Mouse (Mus musculus): ENCODE results near the gene Fbxl13. TPM values are rescaled to one million over a fixed set of nuclear protein-coding genes. Genes with fewer than 3 reads are reported as not detected.

Fbxl13 gene
- polyA plus RNA-seq, 1 experiment from 2014 or later: 0.46 TPM

- DNase-seq (ENCODE audit: low spot score): no peak
- Histone ChIP-seq H3K4me2 (ENCODE audit: low read length) (no peak overlapping the region), H3K4me3 (replicated peaks; ENCODE audit: low read depth, low read length) (no peak overlapping the region), H3K36me3 (ENCODE audit: insufficient read depth, low read length) (no peaks in the 10 kb centered on the region), H3K9me3 (replicated peaks; ENCODE audit: low read length) (no peaks in the 10 kb centered on the region), H3K4me1 (replicated peaks; ENCODE audit: insufficient read depth, low read length) (no peaks in the 10 kb centered on the region; the same call in 1 of the 2 replicates), H3K27ac (no peak overlapping the region), H3K9ac (ENCODE audit: low read depth, low read length) (no peak overlapping the region), H3K27me3 (ENCODE audit: insufficient read depth, low read length) (no peaks in the 10 kb centered on the region)
- ATAC-seq (replicated peaks; ENCODE audit: low FRiP score, low read depth): no peak
- WGBS: 67% methylated on average over 3 of the region's 3 CpGs
- TF ChIP-seq CTCF (IDR thresholded peaks at IDR 0.05; ENCODE audit: low read depth): no peak
These were observed 148.6 kb downstream of the Fbxl13 start for GRCm38 (mm10) chr5:21496881-21497280.

DNA sequence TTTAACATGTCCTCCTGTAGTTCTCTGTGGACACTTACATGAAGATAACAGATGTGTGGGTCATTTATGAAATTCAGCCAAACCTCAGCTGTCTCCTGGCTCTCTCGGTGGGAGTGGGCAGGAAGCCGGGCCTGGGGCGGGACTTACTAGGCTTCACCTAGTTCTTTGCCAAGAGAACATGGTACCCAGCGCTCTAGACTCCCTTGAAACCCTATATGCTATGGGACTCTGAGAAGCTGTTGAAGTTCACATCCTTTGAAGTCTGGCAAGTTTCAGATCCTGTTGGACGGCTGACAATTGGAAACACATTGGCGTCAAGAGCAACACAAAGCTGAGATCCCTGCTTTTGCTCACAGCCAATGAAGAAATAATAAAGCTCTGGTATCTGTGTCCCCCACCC is 149.1 kb downstream of the Fbxl13 start:
- DNase-seq (ENCODE audit: low spot score) (no peak), ATAC-seq (replicated peaks; ENCODE audit: low FRiP score, low read depth) (no peak)
- WGBS: 61% methylated on average over 6 of the region's 6 CpGs
- Histone ChIP-seq H3K27me3 (ENCODE audit: insufficient read depth, low read length) (no peaks in the 10 kb centered on the region), H3K4me1 (replicated peaks; ENCODE audit: insufficient read depth, low read length) (no peaks in the 10 kb centered on the region; the same call in 1 of the 2 replicates), H3K4me3 (replicated peaks; ENCODE audit: low read depth, low read length) (no peak overlapping the region), H3K9me3 (replicated peaks; ENCODE audit: low read length) (no peaks in the 10 kb centered on the region), H3K9ac (ENCODE audit: low read depth, low read length) (no peak overlapping the region), H3K36me3 (ENCODE audit: insufficient read depth, low read length) (no peaks in the 10 kb centered on the region), H3K27ac (no peak overlapping the region), H3K4me2 (ENCODE audit: low read length) (no peak overlapping the region)
- TF ChIP-seq CTCF (IDR thresholded peaks at IDR 0.05; ENCODE audit: low read depth): no peak

GRCm38 (mm10) chr5:21494781-21495180 is 150.7 kb downstream of the Fbxl13 start:
- no peak for TF ChIP-seq CTCF (IDR thresholded peaks at IDR 0.05; ENCODE audit: low read depth)
- WGBS: 62% methylated on average over 3 of the region's 3 CpGs

GRCm38 (mm10) chr5:21493294-21493999 is 152.0 kb downstream of the Fbxl13 start:
- H3K36me3 ChIP-seq (ENCODE audit: insufficient read depth, low read length): no peaks in the 10 kb centered on the region
- H3K9ac ChIP-seq (ENCODE audit: low read depth, low read length): no peak overlapping the region
- WGBS: 87% methylated on average over 8 of the region's 8 CpGs
- DNase-seq (ENCODE audit: low spot score) (no peak), ATAC-seq (replicated peaks; ENCODE audit: low FRiP score, low read depth) (no peak)
- H3K27ac ChIP-seq: no peak overlapping the region
- no peak overlapping the region for H3K4me2 ChIP-seq (ENCODE audit: low read length)
- no peaks in the 10 kb centered on the region for H3K9me3 ChIP-seq (replicated peaks; ENCODE audit: low read length)
- TF ChIP-seq CTCF (IDR thresholded peaks at IDR 0.05; ENCODE audit: low read depth): no peak
- H3K27me3 ChIP-seq (ENCODE audit: insufficient read depth, low read length): no peaks in the 10 kb centered on the region
- H3K4me3 ChIP-seq (replicated peaks; ENCODE audit: low read depth, low read length): no peak overlapping the region
- H3K4me1 ChIP-seq (replicated peaks; ENCODE audit: insufficient read depth, low read length): no peaks in the 10 kb centered on the region

More at GRCm38 (mm10) chr5:21494781-21495180, 150.7 kb downstream of the Fbxl13 start:
- Histone ChIP-seq H3K4me2 (ENCODE audit: low read length) (no peak overlapping the region), H3K36me3 (ENCODE audit: insufficient read depth, low read length) (no peaks in the 10 kb centered on the region), H3K4me1 (replicated peaks; ENCODE audit: insufficient read depth, low read length) (no peaks in the 10 kb centered on the region), H3K9ac (ENCODE audit: low read depth, low read length) (no peak overlapping the region), H3K27ac (no peak overlapping the region), H3K27me3 (ENCODE audit: insufficient read depth, low read length) (no peaks in the 10 kb centered on the region), H3K4me3 (replicated peaks; ENCODE audit: low read depth, low read length) (no peak overlapping the region), H3K9me3 (replicated peaks; ENCODE audit: low read length) (no peaks in the 10 kb centered on the region)
- no peak for DNase-seq (ENCODE audit: low spot score)
- ATAC-seq (replicated peaks; ENCODE audit: low FRiP score, low read depth): no peak

DNA sequence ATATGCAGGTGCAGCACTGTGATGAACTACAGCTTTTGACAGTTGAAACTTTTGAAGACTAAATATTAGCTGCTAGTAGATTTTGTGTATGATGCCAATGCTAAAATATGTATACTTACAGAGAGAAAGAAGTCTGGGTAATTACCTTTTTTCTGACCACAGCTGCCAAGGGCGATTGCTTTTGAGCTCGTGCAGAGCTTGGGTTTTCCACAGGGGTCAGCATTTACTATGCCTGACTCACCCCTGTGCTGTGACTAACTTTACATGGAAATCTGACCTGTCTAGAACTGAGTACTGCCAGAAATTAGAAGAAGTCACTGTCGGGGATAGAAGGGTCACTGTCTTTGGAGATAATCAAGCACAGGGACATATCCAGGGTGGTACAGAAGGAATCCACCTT is 153.2 kb downstream of the Fbxl13 start:
- Histone ChIP-seq H3K9me3 (replicated peaks; ENCODE audit: low read length) (no peaks in the 10 kb centered on the region), H3K4me1 (replicated peaks; ENCODE audit: insufficient read depth, low read length) (no peaks in the 10 kb centered on the region), H3K36me3 (ENCODE audit: insufficient read depth, low read length) (no peaks in the 10 kb centered on the region), H3K4me2 (ENCODE audit: low read length) (no peak overlapping the region), H3K9ac (ENCODE audit: low read depth, low read length) (no peak overlapping the region), H3K4me3 (replicated peaks; ENCODE audit: low read depth, low read length) (no peak overlapping the region), H3K27ac (no peak overlapping the region), H3K27me3 (ENCODE audit: insufficient read depth, low read length) (no peaks in the 10 kb centered on the region)
- no peak for ATAC-seq (replicated peaks; ENCODE audit: low FRiP score, low read depth)
- TF ChIP-seq CTCF (IDR thresholded peaks at IDR 0.05; ENCODE audit: low read depth): no peak
- DNase-seq (ENCODE audit: low spot score): no peak
- 52% methylated on average over 3 of the region's 3 CpGs for WGBS

GRCm38 (mm10) chr5:21491469-21491868 is 154.0 kb downstream of the Fbxl13 start:
- DNase-seq (ENCODE audit: low spot score): no peak
- no peak overlapping the region for H3K4me2 ChIP-seq (ENCODE audit: low read length)
- no peak for ATAC-seq (replicated peaks; ENCODE audit: low FRiP score, low read depth)
- no peak overlapping the region for H3K4me3 ChIP-seq (replicated peaks; ENCODE audit: low read depth, low read length)
- WGBS: 83% methylated on average over 2 of the region's 2 CpGs
- no peaks in the 10 kb centered on the region for H3K36me3 ChIP-seq (ENCODE audit: insufficient read depth, low read length)
- H3K27me3 ChIP-seq (ENCODE audit: insufficient read depth, low read length): no peaks in the 10 kb centered on the region
- H3K9me3 ChIP-seq (replicated peaks; ENCODE audit: low read length): no peaks in the 10 kb centered on the region
- no peak for TF ChIP-seq CTCF (IDR thresholded peaks at IDR 0.05; ENCODE audit: low read depth)
- H3K27ac ChIP-seq: no peak overlapping the region
- H3K4me1 ChIP-seq (replicated peaks; ENCODE audit: insufficient read depth, low read length): no peaks in the 10 kb centered on the region
- H3K9ac ChIP-seq (ENCODE audit: low read depth, low read length): no peak overlapping the region

- 60% methylated on average over 4 of the region's 4 CpGs for WGBS
- DNase-seq (ENCODE audit: low spot score): no peak
- Histone ChIP-seq H3K9me3 (replicated peaks; ENCODE audit: low read length) (no peaks in the 10 kb centered on the region), H3K4me2 (ENCODE audit: low read length) (no peak overlapping the region), H3K4me1 (replicated peaks; ENCODE audit: insufficient read depth, low read length) (no peaks in the 10 kb centered on the region), H3K27me3 (ENCODE audit: insufficient read depth, low read length) (no peaks in the 10 kb centered on the region), H3K27ac (no peak overlapping the region), H3K36me3 (ENCODE audit: insufficient read depth, low read length) (no peaks in the 10 kb centered on the region), H3K9ac (ENCODE audit: low read depth, low read length) (no peak overlapping the region), H3K4me3 (replicated peaks; ENCODE audit: low read depth, low read length) (no peak overlapping the region)
- no peak for ATAC-seq (replicated peaks; ENCODE audit: low FRiP score, low read depth)
- TF ChIP-seq CTCF (IDR thresholded peaks at IDR 0.05; ENCODE audit: low read depth): no peak
These were observed 156.3 kb downstream of the Fbxl13 start for GRCm38 (mm10) chr5:21489135-21489534.

Data from kidney, postnatal 0 days (tissue).